Mouse (Mus musculus): ENCODE results near the gene Slc22a27. TPM values are rescaled to one million over a fixed set of nuclear protein-coding genes. Genes with fewer than 3 reads are reported as not detected.
"Not testable (repeated sequence)": the region's sequence is repeated elsewhere in the genome, so short reads cannot be mapped to it uniquely, and the experiment has no call there.

Gene Slc22a27
- not detected for total RNA-seq (2021)
- long read RNA-seq, experiment 1 = 0 reads
- long read RNA-seq, experiment 2 = 0 reads

DNA sequence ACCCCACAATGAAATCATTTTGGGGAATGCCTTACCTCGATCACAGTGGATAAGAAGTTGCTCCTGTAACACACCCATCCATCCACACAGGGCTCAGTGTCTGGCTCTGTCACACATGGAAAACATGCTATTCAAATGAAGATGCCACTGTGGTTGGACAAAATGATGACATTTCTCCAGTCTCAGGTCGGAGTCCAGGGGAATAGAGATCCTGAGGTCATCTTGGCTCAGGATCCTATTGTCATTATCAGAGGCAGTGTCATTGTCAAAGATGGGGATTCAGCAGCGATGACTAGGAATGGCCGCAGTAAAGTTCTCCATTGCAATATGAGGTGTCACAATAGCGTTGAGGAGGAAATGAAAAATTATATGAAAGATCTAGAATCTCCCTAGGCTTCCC lies at the start of gene Slc22a27:
Gene Slc22a27, minus strand, starts transcription at position 101 of the 400 bp plus-strand sequence.
- not testable (repeated sequence) for DNase-seq (ENCODE audit: low spot score)

DNA sequence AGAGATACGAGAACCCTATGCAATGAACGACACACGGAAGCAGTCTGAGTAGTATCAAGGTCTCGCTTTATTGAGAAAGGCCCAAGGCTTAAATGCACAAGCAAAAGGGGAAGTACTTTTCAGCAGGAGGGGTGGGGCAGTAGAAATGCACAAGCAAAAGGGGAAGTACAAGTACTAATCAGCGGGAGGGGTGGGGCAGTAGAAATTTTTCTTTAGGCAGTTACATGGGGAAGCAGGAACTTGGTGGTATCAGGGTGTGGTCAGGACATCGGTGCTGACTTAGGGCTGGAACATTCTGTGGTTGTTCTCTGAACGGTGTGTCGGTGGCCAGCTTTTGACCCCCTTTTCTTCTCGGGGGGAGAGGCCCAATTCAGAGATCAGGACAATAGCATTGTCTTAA lies 45.8 kb upstream of the Slc22a27 start:
- not testable (repeated sequence) for DNase-seq (ENCODE audit: low spot score)

DNA sequence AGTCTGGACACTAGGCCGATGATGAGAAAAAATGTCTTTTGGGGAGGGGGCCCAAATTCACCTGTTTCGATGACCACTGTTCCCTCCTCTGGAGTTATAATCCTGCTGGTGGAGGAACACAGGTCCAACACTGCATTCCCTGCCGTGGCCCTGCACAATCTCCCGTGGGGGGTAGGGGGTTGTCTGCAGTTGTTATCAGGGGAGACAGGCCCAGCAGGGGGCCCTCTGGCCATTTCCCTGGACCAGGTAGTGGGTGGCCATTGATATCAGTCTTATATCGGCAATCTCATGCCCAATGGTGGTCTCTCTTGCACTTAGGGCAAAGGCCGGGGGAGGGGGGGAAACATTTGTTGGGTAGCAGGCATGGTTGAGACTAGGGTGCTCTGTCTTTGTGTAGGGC lies 43.3 kb upstream of the Slc22a27 start:
- DNase-seq (ENCODE audit: low spot score) = not testable (repeated sequence)

- DNase-seq (ENCODE audit: low spot score) = no peak
Observed at GRCm38 (mm10) chr19:7968703-7969102, 2.9 kb upstream of the Slc22a27 start.

GRCm38 (mm10) chr19:7966550-7966949 lies 723 bp upstream of the Slc22a27 start:
- not testable (repeated sequence) for DNase-seq (ENCODE audit: low spot score)

DNA sequence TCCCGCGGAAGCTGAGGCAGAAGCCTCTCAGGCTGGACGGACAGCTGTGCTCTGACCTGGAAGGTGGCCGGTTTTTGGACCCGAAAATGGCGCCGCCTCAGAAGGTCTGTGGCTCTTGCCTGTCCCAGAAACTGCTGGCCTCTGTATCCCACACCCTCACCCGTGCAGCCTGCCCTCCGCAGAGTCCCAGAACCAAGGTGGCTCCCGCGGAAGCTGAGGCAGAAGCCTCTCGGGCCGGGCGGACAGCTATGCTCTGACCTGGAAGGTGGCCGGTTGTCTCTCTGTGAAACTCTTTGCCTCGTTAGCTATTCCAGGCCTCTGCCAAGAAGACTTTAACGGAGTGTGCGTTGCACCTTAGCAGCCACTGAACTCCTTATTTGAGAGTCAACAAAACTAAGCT lies 26.4 kb downstream of the Slc22a27 start:
- DNase-seq (ENCODE audit: low spot score) = not testable (repeated sequence)

DNA sequence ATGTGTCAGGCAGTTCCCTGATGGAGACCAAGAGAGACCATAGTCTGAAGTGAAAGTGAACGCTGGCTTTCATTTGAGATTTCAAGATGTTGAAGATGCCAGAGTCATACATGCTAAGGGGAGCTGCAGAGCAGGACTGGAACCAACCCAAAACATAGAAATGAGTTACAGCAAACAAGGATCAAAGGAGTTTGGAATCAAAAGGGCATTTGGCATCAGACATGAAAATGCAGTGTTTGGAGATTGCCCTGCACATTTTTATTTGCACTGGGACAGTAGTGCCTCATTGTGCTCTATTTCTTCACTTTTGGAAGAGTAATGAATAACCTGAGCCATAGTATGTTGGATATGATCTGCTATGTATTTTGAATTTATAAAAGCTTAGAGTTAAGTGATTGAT lies 89.2 kb downstream of the Slc22a27 start:
- no peak for DNase-seq (ENCODE audit: low spot score)

DNA sequence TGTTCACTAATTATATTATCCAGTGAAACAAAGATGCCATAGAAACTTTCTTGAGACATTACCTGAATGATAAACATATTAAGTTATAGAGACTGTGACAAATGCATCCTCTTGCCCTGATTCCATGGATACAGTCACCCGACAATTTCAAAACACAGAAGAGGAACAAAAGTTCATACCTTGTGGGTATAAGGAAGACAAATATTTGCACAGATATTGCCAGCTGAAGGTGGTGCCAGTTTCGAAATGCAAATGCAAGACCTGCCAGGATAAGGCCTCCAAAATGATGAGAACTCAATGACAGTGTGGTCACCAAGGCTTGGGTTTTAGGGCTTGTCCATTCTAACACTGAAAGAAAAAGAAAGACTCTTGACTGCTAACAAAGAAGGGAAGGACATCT lies 136.0 kb downstream of the Slc22a27 start:
- DNase-seq (ENCODE audit: low spot score) = no peak

Small RNA genes within 50 kb of the gene (microRNA-seq; reads per million reads assigned to microRNA genes)
- not detected for gene Gm24951

Other genes with a start within 250 kb of the Slc22a27 start
- gene Slc22a26, start 163.4 kb downstream of the Slc22a27 start, total RNA-seq (2021) = not detected
- gene Slc22a28, start 166.0 kb upstream of the Slc22a27 start, total RNA-seq (2021) = not detected